In the genomic region with DNA sequence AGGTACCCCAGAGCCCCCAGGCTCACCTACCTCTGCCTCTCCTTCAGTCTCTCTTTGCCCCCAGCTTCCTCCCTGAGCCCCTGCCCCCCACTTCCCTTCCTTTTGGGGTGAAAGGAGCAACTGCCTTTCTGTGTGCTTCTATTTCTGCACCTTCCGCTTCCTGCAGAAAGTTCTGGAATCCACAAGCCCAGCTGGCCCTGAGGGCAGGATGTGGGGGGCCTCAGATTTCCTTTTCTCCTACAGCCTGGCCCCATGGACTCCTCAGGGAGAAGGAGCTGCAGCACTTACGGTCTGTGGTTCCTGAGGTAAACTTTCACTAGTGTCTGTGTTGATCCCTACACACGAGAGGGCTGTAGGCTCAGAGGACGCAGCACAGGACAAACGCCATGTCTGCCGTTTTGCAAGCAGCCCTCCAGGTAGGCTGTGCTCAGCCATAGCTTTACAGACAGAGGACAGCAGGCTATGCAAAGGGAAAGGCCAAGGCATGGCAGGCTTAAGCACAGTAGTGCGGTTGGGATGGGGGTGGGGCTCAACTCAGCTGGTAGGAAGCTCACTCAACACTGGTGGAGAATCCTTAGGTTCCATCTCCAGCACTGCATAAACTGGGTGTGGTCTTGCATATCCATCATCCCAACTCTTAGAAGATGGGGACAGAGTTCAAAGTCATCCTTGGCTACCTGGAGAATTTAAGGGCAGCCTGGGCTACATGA, we compare ENCODE assay signal across 9 mouse cellular contexts.
A peak's percentile ranks its signal among the peaks of the same experiment; 100 is the strongest.
DNase-seq lines count a peak whose midpoint lies in the region; ATAC-seq lines count a peak whose summit lies in the region.
"Had no signal": no experiment of that assay in that cellular context is flagged by ENCODE, and none has a peak within 500 bp of the region (broad histone marks: within the 10 kb centered on the region; RNA-seq: fewer than 3 reads in every experiment).

No protein-coding gene starts in this region.

- H3K36me3 ChIP-seq in midbrain, embryonic 10.5 days, result no peaks in the 10 kb centered on the region
- no peaks in the 10 kb centered on the region for H3K36me3 ChIP-seq in midbrain, embryonic 14.5 days (ENCODE audit: control insufficient read depth, insufficient read depth, low read length)
- H3K36me3 ChIP-seq in heart, embryonic 11.5 days (ENCODE audit: control insufficient read depth, insufficient read depth, low read length), result no peaks in the 10 kb centered on the region
- H3K36me3 ChIP-seq in limb, embryonic 10.5 days, result no peaks in the 10 kb centered on the region
- no peaks in the 10 kb centered on the region for H3K36me3 ChIP-seq in midbrain, embryonic 13.5 days

- DNase-seq in midbrain, embryonic 10.5 days (ENCODE audit: low spot score), result no peak
- no peak for DNase-seq in midbrain, embryonic 14.5 days
- DNase-seq in limb, embryonic 10.5 days (ENCODE audit: low spot score), result no peak
- peak; percentile 62 for DNase-seq in thymus, postnatal 25 days
- no peak for DNase-seq in left cerebral cortex, adult 8-10 months (ENCODE audit: low spot score in 2 of 2)
- no peak for DNase-seq in spleen, postnatal 4 days (ENCODE audit: low spot score in 2 of 2)
- DNase-seq: cerebellum, adult 18-20 months had no signal

- WGBS in midbrain, embryonic 10.5 days, result 85% methylated on average over 7 of the region's 7 CpGs
- WGBS in midbrain, embryonic 14.5 days, result 83% methylated on average over 7 of the region's 7 CpGs
- WGBS in heart, embryonic 11.5 days (ENCODE audit: insufficient replicate concordance), result 55% methylated on average over 7 of the region's 7 CpGs
- 80% methylated on average over 7 of the region's 7 CpGs for WGBS in limb, embryonic 10.5 days
- 77% methylated on average over 7 of the region's 7 CpGs for whole genome bisulfite sequencing in midbrain, embryonic 13.5 days

- no peaks in the 10 kb centered on the region for H3K27me3 ChIP-seq in midbrain, embryonic 10.5 days (ENCODE audit: low read depth, poor library complexity, severe bottlenecking)
- H3K27me3 ChIP-seq in midbrain, embryonic 14.5 days (ENCODE audit: control insufficient read depth, insufficient read depth, low read length), result no peaks in the 10 kb centered on the region
- no peaks in the 10 kb centered on the region for H3K27me3 ChIP-seq in heart, embryonic 11.5 days (ENCODE audit: control insufficient read depth, insufficient read depth, low read length)
- H3K27me3 ChIP-seq in limb, embryonic 10.5 days (ENCODE audit: low read depth, poor library complexity, severe bottlenecking), result no peaks in the 10 kb centered on the region
- H3K27me3 ChIP-seq in midbrain, embryonic 13.5 days, result no peaks in the 10 kb centered on the region

- no peaks in the 10 kb centered on the region; the same call in 1 of the 2 replicates for H3K9me3 ChIP-seq in midbrain, embryonic 10.5 days (replicated peaks)
- H3K9me3 ChIP-seq in midbrain, embryonic 14.5 days (ENCODE audit: control insufficient read depth, low read length), result no peaks in the 10 kb centered on the region
- no peaks in the 10 kb centered on the region for H3K9me3 ChIP-seq in heart, embryonic 11.5 days (replicated peaks; ENCODE audit: control insufficient read depth, low read length)
- H3K9me3 ChIP-seq in limb, embryonic 10.5 days (replicated peaks), result no peaks in the 10 kb centered on the region
- no peaks in the 10 kb centered on the region for H3K9me3 ChIP-seq in midbrain, embryonic 13.5 days

- H3K9ac ChIP-seq in midbrain, embryonic 14.5 days (replicated peaks; ENCODE audit: low read length), result no peak overlapping the region
- peak overlapping the region; percentile 30; the same call in 1 of the 2 replicates for H3K9ac ChIP-seq in heart, embryonic 11.5 days (ENCODE audit: low read depth, low read length)
- no peak overlapping the region for H3K9ac ChIP-seq in midbrain, embryonic 13.5 days (replicated peaks)

- no peak overlapping the region for H3K4me3 ChIP-seq in midbrain, embryonic 10.5 days
- H3K4me3 ChIP-seq in midbrain, embryonic 14.5 days (replicated peaks; ENCODE audit: low read depth, low read length), result no peak overlapping the region
- no peak overlapping the region for H3K4me3 ChIP-seq in heart, embryonic 11.5 days (ENCODE audit: low read depth, low read length)
- H3K4me3 ChIP-seq in limb, embryonic 10.5 days, result no peak overlapping the region
- no peak overlapping the region for H3K4me3 ChIP-seq in midbrain, embryonic 13.5 days (replicated peaks)

- H3K4me2 ChIP-seq in midbrain, embryonic 14.5 days (ENCODE audit: low read length), result no peak overlapping the region
- H3K4me2 ChIP-seq in heart, embryonic 11.5 days, result no peak overlapping the region
- no peak overlapping the region for H3K4me2 ChIP-seq in midbrain, embryonic 13.5 days (replicated peaks)

- ATAC-seq in midbrain, embryonic 14.5 days (ENCODE audit: low FRiP score, low TSS enrichment), result no peak
- no peak for ATAC-seq in heart, embryonic 11.5 days (replicated peaks; ENCODE audit: insufficient number of reproducible peaks, low FRiP score, low TSS enrichment)
- no peak for ATAC-seq in midbrain, embryonic 13.5 days

- no peaks in the 10 kb centered on the region for H3K4me1 ChIP-seq in midbrain, embryonic 10.5 days
- no peaks in the 10 kb centered on the region for H3K4me1 ChIP-seq in midbrain, embryonic 14.5 days (ENCODE audit: control insufficient read depth, insufficient read depth, low read length)
- H3K4me1 ChIP-seq in heart, embryonic 11.5 days (ENCODE audit: control insufficient read depth, insufficient read depth, low read length), result peaks cover 11% of the 10 kb centered on the region
- H3K4me1 ChIP-seq in limb, embryonic 10.5 days, result peaks cover 8% of the 10 kb centered on the region
- H3K4me1 ChIP-seq in midbrain, embryonic 13.5 days (replicated peaks), result no peaks in the 10 kb centered on the region

- H3K27ac ChIP-seq in midbrain, embryonic 10.5 days (replicated peaks), result 0 out of 2 replicates have a peak overlapping the region, but pooled peaks have one; percentile 13
- H3K27ac ChIP-seq in midbrain, embryonic 14.5 days (replicated peaks; ENCODE audit: low read depth, low read length), result no peak overlapping the region
- peak overlapping the region; percentile 2 for H3K27ac ChIP-seq in heart, embryonic 11.5 days (ENCODE audit: low read depth, low read length)
- peak overlapping the region; percentile 53; the same call in 1 of the 2 replicates for H3K27ac ChIP-seq in limb, embryonic 10.5 days
- H3K27ac ChIP-seq in midbrain, embryonic 13.5 days, result no peak overlapping the region

Comparison
In these comparisons a context has a peak if more than half of its experiments do, and no peak if none do; other contexts are left out.
1. H3K27ac ChIP-seq: peak in midbrain, embryonic 10.5 days (single experiment), heart, embryonic 11.5 days (single experiment) and limb, embryonic 10.5 days (single experiment); none in midbrain, embryonic 14.5 days (single experiment) and midbrain, embryonic 13.5 days (single experiment).